Mouse (Mus musculus): Measurements from ENCODE around the gene Camk1d. TPM values are rescaled to one million over a fixed set of nuclear protein-coding genes. Genes with fewer than 3 reads are reported as not detected.
A peak's percentile ranks its signal among the peaks of the same experiment; 100 is the strongest.

Gene Camk1d
- 1.4 and 1.5 TPM in 2 replicates for polyA plus RNA-seq (2012; rRNA removed)

- Histone ChIP-seq H3K36me3 (ENCODE audit: control insufficient read depth, insufficient read depth, low read length) (no peaks in the 10 kb centered on the region), H3K27me3 (ENCODE audit: control insufficient read depth, insufficient read depth, low read length) (no peaks in the 10 kb centered on the region; the same call in 1 of the 2 replicates), H3K4me1 (ENCODE audit: control insufficient read depth, insufficient read depth, low read length) (peaks cover 13% of the 10 kb centered on the region), H3K4me3 (ENCODE audit: control insufficient read depth, low read depth, low read length) (peak within 1 kb of the TSS; percentile 82), H3K27ac (ENCODE audit: control insufficient read depth, insufficient read depth, low read depth, low read length) (no peak within 1 kb of the TSS; the same call in 1 of the 2 replicates)
- TF ChIP-seq POLR2A (IDR thresholded peaks at IDR 0.05; ENCODE audit: control insufficient read depth, low read depth, low read length) (no peak), CTCF (IDR thresholded peaks at IDR 0.05; ENCODE audit: control insufficient read depth, insufficient read depth, insufficient replicate concordance, low read depth, low read length) (no peak)
Measured at GRCm38 (mm10) chr2:5714211-5715053, at the start of gene Camk1d. Gene Camk1d (minus strand): TSS chr2:5714515.

DNA sequence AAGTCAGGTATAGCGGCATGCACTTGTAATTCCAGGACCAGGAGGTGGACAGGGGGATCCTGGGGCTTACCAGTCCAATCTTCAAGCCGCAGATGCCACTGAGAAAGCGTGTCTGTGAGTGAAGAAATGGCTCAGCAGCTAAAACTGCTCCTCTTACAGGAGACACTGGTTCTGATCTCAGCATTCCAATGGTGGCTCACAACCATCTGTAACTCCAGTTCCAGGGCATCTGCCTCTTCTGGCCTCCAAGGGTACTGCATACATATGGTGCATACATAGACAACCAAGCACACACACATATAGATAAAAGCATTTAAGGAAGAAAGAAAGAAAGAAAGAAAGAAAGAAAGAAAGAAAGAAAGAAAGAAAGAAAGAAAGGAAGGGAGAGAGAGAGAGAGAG, 47.7 kb upstream of the Camk1d start:
- peaks cover 8% of the 10 kb centered on the region for H3K4me1 ChIP-seq (ENCODE audit: control insufficient read depth, insufficient read depth, low read length)
- H3K36me3 ChIP-seq (ENCODE audit: control insufficient read depth, insufficient read depth, low read length) = no peaks in the 10 kb centered on the region
- H3K27ac ChIP-seq (ENCODE audit: control insufficient read depth, insufficient read depth, low read depth, low read length) = no peak overlapping the region
- H3K4me3 ChIP-seq (ENCODE audit: control insufficient read depth, low read depth, low read length) = no peak overlapping the region
- no peaks in the 10 kb centered on the region for H3K27me3 ChIP-seq (ENCODE audit: control insufficient read depth, insufficient read depth, low read length)
- TF ChIP-seq POLR2A (IDR thresholded peaks at IDR 0.05; ENCODE audit: control insufficient read depth, low read depth, low read length) (no peak), CTCF (IDR thresholded peaks at IDR 0.05; ENCODE audit: control insufficient read depth, insufficient read depth, insufficient replicate concordance, low read depth, low read length) (no peak)

DNA sequence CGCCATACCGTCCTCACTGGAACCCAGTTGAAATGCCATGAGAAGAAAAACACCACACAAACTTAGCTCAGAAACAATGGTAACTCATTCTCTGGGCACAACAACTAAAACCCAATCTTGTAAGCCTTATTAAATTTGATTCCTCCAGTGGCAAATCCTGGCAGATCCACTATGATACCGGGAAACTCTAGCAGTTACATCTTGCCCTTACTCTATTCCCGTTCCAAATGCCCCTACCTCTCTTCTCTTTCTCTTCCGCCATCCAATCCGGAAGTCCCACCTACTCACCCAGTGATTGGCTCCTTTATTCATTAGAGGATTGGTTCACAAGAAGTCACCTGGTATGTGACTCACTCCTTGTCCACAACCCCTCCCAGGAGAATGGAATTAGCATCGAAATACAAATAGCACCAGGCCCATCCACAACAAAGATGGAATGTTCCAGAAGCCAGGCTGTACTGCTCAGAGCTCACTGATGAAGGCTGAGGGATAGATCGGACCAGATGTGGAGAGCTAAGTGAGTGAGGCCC, 46.2 kb upstream of the Camk1d start:
- no peaks in the 10 kb centered on the region for H3K36me3 ChIP-seq (ENCODE audit: control insufficient read depth, insufficient read depth, low read length)
- H3K4me3 ChIP-seq (ENCODE audit: control insufficient read depth, low read depth, low read length) = peak overlapping the region; percentile 49

DNA sequence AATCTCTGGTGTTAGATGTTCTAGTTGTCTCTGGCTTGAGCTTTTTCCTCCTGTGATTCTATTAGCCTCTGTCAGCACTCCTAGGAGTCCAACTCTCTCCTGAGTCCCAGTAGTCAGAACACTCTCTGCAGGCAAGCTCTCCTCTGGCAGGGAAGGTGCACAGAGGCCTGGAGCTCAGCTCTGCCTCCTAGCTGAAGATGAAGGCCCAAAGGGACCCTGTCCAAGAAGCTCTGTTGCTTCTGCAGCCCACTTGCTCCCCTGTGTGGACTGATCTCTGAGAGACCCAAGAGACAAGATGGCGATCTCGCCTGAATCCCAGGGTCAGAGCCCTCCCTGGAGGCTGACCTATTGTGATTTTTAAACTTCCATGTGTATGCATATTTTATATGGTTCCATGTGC, 44.3 kb upstream of the Camk1d start:
- Histone ChIP-seq H3K4me3 (ENCODE audit: control insufficient read depth, low read depth, low read length) (no peak overlapping the region), H3K4me1 (ENCODE audit: control insufficient read depth, insufficient read depth, low read length) (peaks cover 8% of the 10 kb centered on the region), H3K36me3 (ENCODE audit: control insufficient read depth, insufficient read depth, low read length) (no peaks in the 10 kb centered on the region), H3K27ac (ENCODE audit: control insufficient read depth, insufficient read depth, low read depth, low read length) (no peak overlapping the region), H3K27me3 (ENCODE audit: control insufficient read depth, insufficient read depth, low read length) (no peaks in the 10 kb centered on the region)
- TF ChIP-seq CTCF (IDR thresholded peaks at IDR 0.05; ENCODE audit: control insufficient read depth, insufficient read depth, insufficient replicate concordance, low read depth, low read length) (no peak), POLR2A (IDR thresholded peaks at IDR 0.05; ENCODE audit: control insufficient read depth, low read depth, low read length) (no peak)

More for the DNA sequence above, 46.2 kb upstream of the Camk1d start:
- H3K27me3 ChIP-seq (ENCODE audit: control insufficient read depth, insufficient read depth, low read length) = no peaks in the 10 kb centered on the region
- TF ChIP-seq POLR2A (IDR thresholded peaks at IDR 0.05; ENCODE audit: control insufficient read depth, low read depth, low read length) (no peak), CTCF (IDR thresholded peaks at IDR 0.05; ENCODE audit: control insufficient read depth, insufficient read depth, insufficient replicate concordance, low read depth, low read length) (no peak)
- H3K4me1 ChIP-seq (ENCODE audit: control insufficient read depth, insufficient read depth, low read length) = peaks cover 8% of the 10 kb centered on the region
- no peak overlapping the region for H3K27ac ChIP-seq (ENCODE audit: control insufficient read depth, insufficient read depth, low read depth, low read length)

DNA sequence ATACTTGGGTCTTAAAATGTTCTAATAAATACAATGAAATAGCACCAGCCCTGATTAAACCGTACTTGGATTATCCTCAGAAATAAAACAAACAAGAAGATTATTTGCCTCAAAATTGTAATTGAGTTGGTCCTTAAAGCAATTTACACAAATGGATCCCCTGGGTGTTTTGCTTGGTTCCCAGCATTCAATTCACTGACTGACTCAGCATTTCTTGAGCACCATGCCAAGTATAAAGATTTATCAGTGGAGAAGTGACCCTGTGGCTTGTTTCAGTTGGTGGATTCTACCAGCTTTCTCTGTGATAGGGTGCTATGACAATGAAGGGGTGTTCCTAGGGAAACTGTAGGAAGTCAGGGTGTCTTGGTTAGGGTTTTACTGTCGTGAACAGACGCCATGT, 36.6 kb upstream of the Camk1d start:
- Histone ChIP-seq H3K27me3 (ENCODE audit: control insufficient read depth, insufficient read depth, low read length) (no peaks in the 10 kb centered on the region), H3K4me1 (ENCODE audit: control insufficient read depth, insufficient read depth, low read length) (no peaks in the 10 kb centered on the region), H3K36me3 (ENCODE audit: control insufficient read depth, insufficient read depth, low read length) (no peaks in the 10 kb centered on the region), H3K4me3 (ENCODE audit: control insufficient read depth, low read depth, low read length) (no peak overlapping the region), H3K27ac (ENCODE audit: control insufficient read depth, insufficient read depth, low read depth, low read length) (no peak overlapping the region)
- TF ChIP-seq POLR2A (IDR thresholded peaks at IDR 0.05; ENCODE audit: control insufficient read depth, low read depth, low read length) = no peak
- no peak for TF ChIP-seq CTCF (IDR thresholded peaks at IDR 0.05; ENCODE audit: control insufficient read depth, insufficient read depth, insufficient replicate concordance, low read depth, low read length)

- TF ChIP-seq POLR2A (IDR thresholded peaks at IDR 0.05; ENCODE audit: control insufficient read depth, low read depth, low read length) (no peak), CTCF (IDR thresholded peaks at IDR 0.05; ENCODE audit: control insufficient read depth, insufficient read depth, insufficient replicate concordance, low read depth, low read length) (no peak)
- Histone ChIP-seq H3K27ac (ENCODE audit: control insufficient read depth, insufficient read depth, low read depth, low read length) (no peak overlapping the region), H3K27me3 (ENCODE audit: control insufficient read depth, insufficient read depth, low read length) (no peaks in the 10 kb centered on the region), H3K4me1 (ENCODE audit: control insufficient read depth, insufficient read depth, low read length) (no peaks in the 10 kb centered on the region), H3K36me3 (ENCODE audit: control insufficient read depth, insufficient read depth, low read length) (no peaks in the 10 kb centered on the region), H3K4me3 (ENCODE audit: control insufficient read depth, low read depth, low read length) (no peak overlapping the region)
Measured at GRCm38 (mm10) chr2:5749210-5749609, 34.9 kb upstream of the Camk1d start.

DNA sequence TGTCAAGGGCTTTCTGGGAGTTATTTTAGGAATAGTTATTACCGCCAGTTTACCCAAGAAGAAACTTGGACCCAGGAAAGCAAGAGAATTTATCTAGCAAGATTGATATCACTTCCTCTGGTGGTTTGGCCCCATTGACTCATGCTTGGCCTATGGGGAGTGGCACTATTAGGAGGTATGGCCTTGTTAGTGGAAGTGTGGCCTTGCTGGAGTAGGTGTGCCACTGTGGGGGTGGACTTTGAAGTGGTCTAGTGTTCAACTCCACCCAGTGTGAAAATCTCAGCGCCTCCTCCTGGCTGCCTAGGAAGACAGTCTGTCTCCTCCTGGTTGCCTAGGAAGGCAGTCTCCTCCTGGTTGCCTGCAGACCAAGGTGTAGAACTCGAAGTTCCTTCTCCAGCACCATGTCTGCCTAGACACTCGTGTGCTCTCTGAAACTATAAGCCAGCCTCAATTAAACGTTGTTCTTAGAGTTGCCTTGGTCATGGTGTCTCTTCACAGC, 33.3 kb upstream of the Camk1d start:
- Histone ChIP-seq H3K27me3 (ENCODE audit: control insufficient read depth, insufficient read depth, low read length) (no peaks in the 10 kb centered on the region), H3K4me3 (ENCODE audit: control insufficient read depth, low read depth, low read length) (no peak overlapping the region), H3K36me3 (ENCODE audit: control insufficient read depth, insufficient read depth, low read length) (no peaks in the 10 kb centered on the region), H3K4me1 (ENCODE audit: control insufficient read depth, insufficient read depth, low read length) (no peaks in the 10 kb centered on the region), H3K27ac (ENCODE audit: control insufficient read depth, insufficient read depth, low read depth, low read length) (no peak overlapping the region)
- TF ChIP-seq CTCF (IDR thresholded peaks at IDR 0.05; ENCODE audit: control insufficient read depth, insufficient read depth, insufficient replicate concordance, low read depth, low read length) = no peak
- no peak for TF ChIP-seq POLR2A (IDR thresholded peaks at IDR 0.05; ENCODE audit: control insufficient read depth, low read depth, low read length)

Data from testis, adult 2 months (tissue).